Mouse (Mus musculus) MN1 (cell line): Measurements from ENCODE around the gene Alkbh4.
"Not testable (repeated sequence)": the region's sequence is repeated elsewhere in the genome, so short reads cannot be mapped to it uniquely, and the experiment has no call there.

Experiments used
- DNase-seq: peaks from one replicate; pipeline ENCODE4 v3.0.0-alpha.2; 2016; ENCODE audit warnings: low spot score

The Alkbh4 gene

DNA sequence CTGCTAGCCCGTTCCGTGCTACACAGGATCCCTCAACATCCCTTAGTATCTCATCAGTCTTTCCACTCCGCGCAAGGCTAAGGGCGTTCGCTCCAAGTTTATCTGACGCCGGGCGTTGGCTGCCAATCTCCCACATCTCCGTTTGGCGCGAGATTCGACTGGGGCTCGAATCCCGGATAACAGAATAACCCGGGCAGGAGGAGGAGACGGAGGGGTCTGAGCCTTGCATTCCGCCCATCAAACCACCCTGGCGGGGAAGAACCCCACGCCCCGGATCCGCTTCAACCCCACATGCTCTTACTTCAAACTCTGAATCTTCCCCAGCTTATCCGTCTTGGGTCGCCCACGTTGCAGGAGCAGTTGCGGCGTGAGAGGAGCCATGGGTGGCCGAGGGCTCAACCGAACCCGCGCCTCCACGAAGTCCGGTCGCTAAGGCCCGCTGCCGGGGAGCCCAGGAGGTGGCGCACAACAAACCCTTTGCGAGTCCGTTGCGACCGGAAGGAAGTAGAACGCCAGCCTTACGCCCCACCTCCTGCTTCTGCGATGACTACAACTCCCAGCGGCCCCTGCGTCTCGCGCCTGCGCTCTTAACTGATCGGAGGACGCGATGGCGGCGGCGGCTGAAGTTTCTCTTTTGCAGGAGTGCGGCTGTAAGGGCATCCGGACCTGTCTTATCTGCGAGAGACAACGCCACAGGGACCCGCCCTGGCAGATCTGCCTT, at the start of gene Alkbh4, which contains the start of gene Lrwd1:
Gene Alkbh4, plus strand, starts transcription at position 576 of the 721 bp plus-strand sequence.
Gene Lrwd1, minus strand, starts transcription at position 504 of the 721 bp plus-strand sequence.
- DNase-seq, result peak; percentile 99

- no peak for DNase-seq
Measured at GRCm38 (mm10) chr5:136086290-136086689, 49.7 kb upstream of the Alkbh4 start.

DNA sequence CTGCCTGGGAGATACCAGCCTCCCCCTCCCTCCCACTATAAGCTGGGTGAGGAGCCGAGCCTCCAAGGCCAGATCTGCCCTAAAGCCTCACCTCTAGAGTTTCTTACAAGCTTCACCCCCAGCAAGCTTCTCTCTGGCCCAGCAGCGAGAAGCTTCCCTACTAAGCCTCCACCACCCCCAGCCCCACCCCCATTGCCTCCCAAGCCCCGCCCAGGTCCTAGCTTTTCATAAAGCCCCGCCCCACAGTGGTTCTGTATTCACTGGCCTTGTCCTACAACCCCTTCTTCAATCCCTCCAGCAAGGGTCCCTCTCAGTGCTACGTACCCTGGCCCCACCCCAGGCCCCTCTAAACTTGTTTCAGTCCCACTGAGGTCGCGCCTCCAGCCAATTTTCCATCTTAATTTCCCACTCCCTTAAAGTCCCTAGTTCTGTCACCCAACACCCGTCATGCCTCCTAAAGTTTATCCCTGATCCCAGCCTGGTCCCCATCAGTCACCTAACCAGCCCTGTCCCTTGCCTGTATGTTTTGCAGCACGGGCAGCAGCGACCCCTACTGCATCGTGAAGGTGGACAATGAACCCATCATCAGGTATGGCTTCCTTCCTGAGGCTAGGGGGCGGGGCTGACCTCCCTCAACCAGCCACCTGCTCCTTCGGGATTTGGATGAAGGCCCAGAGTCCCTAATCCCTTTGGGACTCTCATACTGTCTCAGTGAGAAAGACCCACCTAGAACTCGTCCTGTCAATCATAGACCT, 46.9 kb upstream of the Alkbh4 start:
- no peak for DNase-seq

GRCm38 (mm10) chr5:136091927-136092326, 44.0 kb upstream of the Alkbh4 start:
- no peak for DNase-seq

- DNase-seq, result no peak
Measured at GRCm38 (mm10) chr5:136094249-136095010, 41.5 kb upstream of the Alkbh4 start.

GRCm38 (mm10) chr5:136095089-136095488, 40.9 kb upstream of the Alkbh4 start:
- no peak for DNase-seq

DNA sequence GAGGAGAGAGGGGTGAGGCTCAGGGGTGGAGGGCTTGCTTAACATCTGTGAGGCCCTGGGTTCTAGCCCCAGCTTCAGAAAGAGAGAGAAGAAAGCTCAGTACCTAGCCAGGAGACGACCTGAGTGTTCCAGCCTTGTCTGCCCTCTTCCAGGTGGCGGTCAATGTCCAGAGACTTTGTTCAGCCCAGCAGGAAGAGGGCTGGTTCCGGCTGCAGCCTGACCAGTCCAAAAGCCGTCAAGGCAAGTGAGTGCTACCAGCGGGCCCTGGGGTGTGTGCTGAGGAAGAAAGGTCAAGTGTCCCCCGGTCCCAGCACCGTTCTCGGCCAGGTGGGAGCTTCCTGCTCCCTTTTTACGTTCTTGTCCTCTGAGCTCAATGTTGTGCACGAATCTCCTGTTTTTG, 37.4 kb upstream of the Alkbh4 start:
- DNase-seq, result no peak

DNA sequence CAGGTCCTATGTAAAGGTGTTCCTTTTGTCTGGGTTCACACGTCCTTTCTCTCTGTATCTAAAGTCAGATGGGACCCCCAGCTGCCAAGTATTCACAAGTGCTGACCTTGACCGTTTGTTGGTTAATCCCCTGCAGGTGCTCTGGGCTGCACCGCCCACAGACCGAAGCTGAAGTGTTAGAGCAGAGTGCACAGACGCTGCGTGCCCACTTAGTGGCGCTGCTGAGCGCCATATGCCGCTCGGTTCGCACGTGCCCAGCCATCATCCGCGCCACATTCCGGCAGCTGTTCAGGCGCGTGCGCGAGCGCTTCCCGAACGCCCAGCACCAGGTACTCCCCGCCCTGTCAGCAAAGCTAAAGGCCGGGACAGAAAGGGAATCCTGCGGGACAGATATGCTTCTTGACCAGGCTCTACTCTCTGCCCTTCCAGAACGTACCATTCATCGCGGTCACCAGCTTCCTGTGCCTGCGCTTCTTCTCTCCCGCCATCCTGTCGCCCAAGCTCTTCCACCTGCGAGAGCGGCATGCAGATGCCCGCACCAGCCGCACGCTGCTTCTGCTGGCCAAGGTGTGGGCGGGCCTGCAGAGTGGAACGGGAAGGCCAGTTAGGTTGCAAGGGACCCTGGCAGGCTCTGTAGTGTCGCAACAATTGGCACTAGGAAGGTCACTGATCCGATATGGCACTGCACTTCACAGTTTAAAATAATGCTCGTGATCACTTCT, 33.7 kb upstream of the Alkbh4 start:
- DNase-seq, result no peak

- peak; percentile 31 for DNase-seq
Measured at GRCm38 (mm10) chr5:136104511-136104910, 31.4 kb upstream of the Alkbh4 start.

GRCm38 (mm10) chr5:136108486-136108885, 27.5 kb upstream of the Alkbh4 start:
- no peak for DNase-seq

- peak; percentile 25 for DNase-seq
Measured at GRCm38 (mm10) chr5:136109042-136109441, 26.9 kb upstream of the Alkbh4 start.

DNA sequence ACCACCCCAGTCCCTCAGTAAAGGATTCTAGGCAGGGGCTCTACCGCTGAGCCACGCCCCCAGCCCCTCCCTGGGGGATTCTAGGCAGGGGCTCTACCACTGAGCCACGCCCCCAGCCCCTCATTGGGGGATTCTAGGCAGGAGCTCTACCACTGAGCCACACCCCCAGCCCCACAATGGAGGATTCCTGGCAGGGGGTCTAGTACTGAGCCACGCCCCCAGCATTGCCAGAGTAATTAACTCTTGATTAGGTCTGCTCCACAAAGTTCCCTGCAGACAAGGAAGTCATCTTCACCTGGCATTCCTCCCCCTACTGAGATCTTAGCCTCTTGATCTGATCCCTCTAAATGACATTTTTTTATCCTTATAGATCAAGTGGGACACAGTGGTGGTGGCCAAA, 22.4 kb upstream of the Alkbh4 start:
- not testable (repeated sequence) for DNase-seq

DNA sequence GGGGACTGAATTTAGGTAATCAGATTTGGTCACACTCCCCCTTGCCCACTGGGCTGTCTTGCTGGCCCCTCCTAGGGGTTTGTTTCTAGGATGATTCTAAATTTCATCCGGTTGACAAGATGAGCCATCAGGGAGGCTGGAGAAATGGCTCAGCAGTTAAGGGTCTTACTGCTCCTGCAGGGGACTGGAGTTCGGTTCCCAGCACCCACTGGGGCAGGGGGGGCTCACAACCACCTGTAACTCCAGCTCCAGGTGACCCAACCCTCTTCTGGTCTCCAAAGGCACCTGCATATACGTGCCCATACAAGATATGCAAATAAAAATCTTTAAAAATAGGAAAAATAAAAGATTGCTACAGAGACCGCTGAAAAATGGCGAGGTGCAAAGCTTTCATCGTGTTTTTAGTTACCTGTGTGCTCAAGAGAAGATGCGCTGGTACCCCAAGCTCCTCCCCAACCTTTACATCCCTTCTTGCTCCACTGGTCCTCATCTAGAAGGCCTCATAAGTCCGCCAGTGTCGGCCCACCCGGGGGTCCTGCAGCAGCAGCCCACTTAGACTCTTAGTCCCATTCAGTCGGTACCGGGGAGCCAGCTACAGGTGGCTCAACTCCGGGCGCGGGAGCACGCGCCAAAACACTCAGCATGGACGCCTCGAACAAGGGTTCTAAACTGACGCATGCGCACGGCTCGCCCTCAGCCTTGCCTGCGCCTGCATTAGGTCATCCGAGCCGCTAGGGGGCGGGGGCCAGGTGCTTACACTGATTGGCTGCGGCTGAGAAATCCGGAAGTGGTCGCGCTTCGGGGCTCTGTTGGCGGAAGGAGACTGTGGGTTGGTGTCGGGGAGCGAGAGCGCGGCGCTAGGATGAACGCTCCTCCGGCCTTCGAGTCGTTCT, 19.8 kb upstream of the Alkbh4 start, which contains the start of gene Polr2j:
Gene Polr2j, plus strand, starts transcription at position 741 of the 893 bp plus-strand sequence.
- DNase-seq, result peak; percentile 99

GRCm38 (mm10) chr5:136116784-136117112, 19.2 kb upstream of the Alkbh4 start:
- DNase-seq, result no peak

GRCm38 (mm10) chr5:136122165-136122564, 13.8 kb upstream of the Alkbh4 start:
- no peak for DNase-seq

GRCm38 (mm10) chr5:136136292-136136990, 495 bp downstream of the Alkbh4 start:
- DNase-seq, result peak; percentile 93

DNA sequence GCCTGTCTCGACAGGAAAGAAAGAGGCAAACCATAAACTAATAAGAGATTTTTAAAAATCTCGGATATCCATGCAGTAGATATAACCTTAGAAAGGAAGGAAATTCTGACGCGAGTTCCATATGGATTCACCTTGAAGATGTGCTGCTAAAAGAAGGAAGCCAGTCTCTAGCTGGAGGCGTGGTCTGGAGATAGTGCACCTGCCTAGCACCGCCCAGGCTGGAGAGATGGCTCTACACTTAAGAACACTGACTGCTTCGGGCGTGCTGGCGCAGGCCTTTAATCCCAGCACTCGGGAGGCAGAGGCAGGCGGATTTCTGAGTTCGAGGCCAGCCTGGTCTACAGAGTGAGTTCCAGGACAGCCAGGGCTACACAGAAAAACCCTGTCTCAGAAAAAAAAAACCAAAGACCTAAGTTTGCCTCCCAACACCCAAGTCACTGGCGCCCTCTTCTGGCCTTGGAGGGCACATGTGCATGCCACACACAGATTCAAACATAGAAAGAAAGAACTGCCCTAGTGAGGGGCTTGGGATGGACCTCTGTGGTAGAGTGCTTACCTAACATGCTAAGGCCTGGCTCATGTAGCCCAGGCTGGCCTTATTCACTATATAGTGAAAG, 1.8 kb downstream of the Alkbh4 start:
- peak; percentile 79 for DNase-seq

- no peak for DNase-seq
Measured at GRCm38 (mm10) chr5:136139393-136139792, 3.4 kb downstream of the Alkbh4 start.

- peak; percentile 35 for DNase-seq
Measured at GRCm38 (mm10) chr5:136140057-136140482, 4.1 kb downstream of the Alkbh4 start.

DNA sequence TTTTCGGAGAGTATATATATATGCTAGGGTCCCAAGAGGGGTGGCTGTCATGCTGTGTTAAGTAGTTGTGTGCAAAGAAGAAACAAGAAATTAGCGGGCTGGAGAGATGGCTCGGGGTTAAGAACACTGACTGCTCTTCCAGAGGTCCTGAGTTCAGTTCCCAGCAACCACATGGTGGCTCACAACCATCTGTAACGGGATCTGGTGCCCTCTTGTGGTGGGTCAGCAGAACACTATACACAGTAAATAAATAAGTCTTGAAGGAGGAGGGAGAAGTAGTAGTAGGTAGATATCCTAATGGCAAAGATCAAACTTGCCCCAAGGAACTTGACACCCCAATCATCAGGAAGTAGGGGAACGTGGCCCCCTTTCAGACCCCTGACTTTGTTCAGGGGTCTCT, 6.8 kb downstream of the Alkbh4 start:
- DNase-seq, result no peak
